8 mouse cellular contexts compared by ENCODE assay signal in genomic region chr19:4332653-4333052, GRCm38 (mm10). TPM values are rescaled to one million over a fixed set of nuclear protein-coding genes. Genes with fewer than 3 reads are reported as not detected.
A peak's percentile ranks its signal among the peaks of the same experiment; 100 is the strongest.
DNase-seq lines count a peak whose midpoint lies in the region; ATAC-seq and TF ChIP-seq lines count a peak whose summit lies in the region.

No protein-coding gene starts in this region.

- H3K9ac ChIP-seq in CH12.LX (ENCODE audit: insufficient read depth, low read depth): peak overlapping the region; percentile 95
- peak overlapping the region; percentile 82 for H3K9ac ChIP-seq in forebrain, embryonic 12.5 days
- peak overlapping the region; percentile 59 for H3K9ac ChIP-seq in hindbrain, embryonic 15.5 days

- intact Hi-C loops in left cerebral cortex, adult 2 months (cut with DNase I): loop anchor here (1.0 kb wide), 1 partner anchor 65 kb away; no protein-coding TSS in a partner anchor

- DNase-seq in CH12.LX (ENCODE audit: extremely low read depth): peak; percentile 87
- DNase-seq in adrenal gland, adult 8-10 months: peak; percentile 52
- DNase-seq in left cerebral cortex, adult 2 months (ENCODE audit: extremely low spot score in 1 of 2, low spot score in 2 of 2): peak; percentile 32 to 49
- DNase-seq in ovary, postnatal 10 days (ENCODE audit: low spot score): no peak

- TF ChIP-seq RAD21 in CH12.LX (IDR thresholded peaks at IDR 0.05; ENCODE audit: low read depth, low read length): no peak

- WGBS in forebrain, embryonic 12.5 days: under 1% methylated on average over 4 of the region's 4 CpGs
- 0% methylated on average over 4 of the region's 4 CpGs for WGBS in hindbrain, embryonic 15.5 days
- 2% methylated on average over 4 of the region's 4 CpGs for WGBS in macrophage (ENCODE audit: missing documents)
- WGBS in small intestine, adult 2 months: 0% methylated on average over 4 of the region's 4 CpGs

- dilution Hi-C loops in CH12.LX (cut with MboI; ENCODE audit: extremely low pct_ligation_motif_present, extremely low pct_unique_long_range_greater_than_20kb, low sequenced_read_pairs): no loop called here

- H3K4me1 ChIP-seq in CH12.LX (ENCODE audit: control insufficient read depth in 1 of 2, insufficient read depth in 2 of 2): peaks cover 0 to 37% of the 10 kb centered on the region in 2 experiments; a peak in 2 of 4 replicates
- H3K4me1 ChIP-seq in forebrain, embryonic 12.5 days: peaks cover 29% of the 10 kb centered on the region
- H3K4me1 ChIP-seq in hindbrain, embryonic 15.5 days (replicated peaks): peaks cover 40% of the 10 kb centered on the region
- H3K4me1 ChIP-seq in small intestine, adult 2 months (ENCODE audit: control insufficient read depth, insufficient read depth, insufficient read length, low read length): peaks cover 6% of the 10 kb centered on the region; the same call in 1 of the 2 replicates

- peak overlapping the region; percentile 84 to 95 (median 85) for H3K4me3 ChIP-seq in CH12.LX (replicated peaks in 1 of 3; ENCODE audit: low read depth in 2 of 3, low read length in 2 of 3, poor library complexity in 1 of 3)
- H3K4me3 ChIP-seq in forebrain, embryonic 12.5 days (replicated peaks): peak overlapping the region; percentile 63
- H3K4me3 ChIP-seq in hindbrain, embryonic 15.5 days: peak overlapping the region; percentile 53
- H3K4me3 ChIP-seq in left cerebral cortex, adult 2 months: peak overlapping the region; percentile 56
- H3K4me3 ChIP-seq in macrophage (ENCODE audit: inconsistent target): peak overlapping the region; percentile 71
- H3K4me3 ChIP-seq in small intestine, adult 2 months (ENCODE audit: low read depth, low read length): peak overlapping the region; percentile 66

- no peak for TF ChIP-seq CTCF in CH12.LX (conservative IDR thresholded peaks at IDR 0.05 in 1 of 2, IDR thresholded peaks at IDR 0.05 in 1 of 2; ENCODE audit: low read depth in 2 of 2, low read length in 2 of 2)
- no peak for TF ChIP-seq CTCF in left cerebral cortex, adult 2 months (IDR thresholded peaks at IDR 0.05)
- TF ChIP-seq CTCF in small intestine, adult 2 months (IDR thresholded peaks at IDR 0.05; ENCODE audit: extremely low read depth, insufficient read length, insufficient replicate concordance, low read depth, low read length): no peak

- peak; percentile 74 for TF ChIP-seq POLR2A in CH12.LX (IDR thresholded peaks at IDR 0.05; ENCODE audit: low read depth, low read length)
- no peak for TF ChIP-seq POLR2A in small intestine, adult 2 months (IDR thresholded peaks at IDR 0.05; ENCODE audit: low read depth, low read length)

- peaks cover 21 to 47% of the 10 kb centered on the region in 2 experiments for H3K36me3 ChIP-seq in CH12.LX (replicated peaks in 1 of 2; ENCODE audit: control insufficient read depth in 1 of 2, insufficient read depth in 1 of 2, low read length in 1 of 2)
- peaks cover 38% of the 10 kb centered on the region for H3K36me3 ChIP-seq in forebrain, embryonic 12.5 days (replicated peaks)
- peaks cover 31% of the 10 kb centered on the region for H3K36me3 ChIP-seq in hindbrain, embryonic 15.5 days
- peaks cover 24% of the 10 kb centered on the region for H3K36me3 ChIP-seq in macrophage (ENCODE audit: inconsistent target)
- H3K36me3 ChIP-seq in small intestine, adult 2 months (ENCODE audit: control insufficient read depth, insufficient read depth, low read length): peaks cover 25% of the 10 kb centered on the region

- H3K9me3 ChIP-seq in CH12.LX (replicated peaks; ENCODE audit: low read length): no peaks in the 10 kb centered on the region
- H3K9me3 ChIP-seq in forebrain, embryonic 12.5 days: no peaks in the 10 kb centered on the region
- H3K9me3 ChIP-seq in hindbrain, embryonic 15.5 days: no peaks in the 10 kb centered on the region

- peak overlapping the region; percentile 89 for H3K27ac ChIP-seq in CH12.LX (ENCODE audit: insufficient read depth, low read depth)
- peak overlapping the region; percentile 93 for H3K27ac ChIP-seq in forebrain, embryonic 12.5 days
- peak overlapping the region; percentile 88 for H3K27ac ChIP-seq in hindbrain, embryonic 15.5 days (replicated peaks)
- peak overlapping the region; percentile 97 for H3K27ac ChIP-seq in left cerebral cortex, adult 2 months
- H3K27ac ChIP-seq in macrophage: peak overlapping the region; percentile 94
- H3K27ac ChIP-seq in small intestine, adult 2 months (ENCODE audit: insufficient read depth, low read depth, low read length): peak overlapping the region; percentile 90

- in situ Hi-C loops in CH12.LX (cut with MboI; ENCODE audit: low pct_ligation_motif_present, low pct_unique_long_range_greater_than_20kb, low sequenced_read_pairs): loop anchor here (10.0 kb wide), 1 partner anchor 52 kb away; no protein-coding TSS in a partner anchor

- ATAC-seq in forebrain, embryonic 12.5 days (ENCODE audit: low FRiP score): peak; percentile 15; the same call in 1 of the 2 replicates
- ATAC-seq in hindbrain, embryonic 15.5 days (ENCODE audit: low FRiP score, low read depth): no peak

- TF ChIP-seq EP300 in CH12.LX (IDR thresholded peaks at IDR 0.05; ENCODE audit: low read length): peak; percentile 66; the same call in 1 of the 2 replicates

- H3K27me3 ChIP-seq in CH12.LX (replicated peaks): no peaks in the 10 kb centered on the region
- H3K27me3 ChIP-seq in forebrain, embryonic 12.5 days: no peaks in the 10 kb centered on the region
- no peaks in the 10 kb centered on the region for H3K27me3 ChIP-seq in hindbrain, embryonic 15.5 days
- H3K27me3 ChIP-seq in small intestine, adult 2 months (ENCODE audit: control insufficient read depth, insufficient read depth, low read length): no peaks in the 10 kb centered on the region

- peak overlapping the region; percentile 73 for H3K4me2 ChIP-seq in CH12.LX (ENCODE audit: insufficient read depth, low read depth, poor library complexity, severe bottlenecking)
- H3K4me2 ChIP-seq in forebrain, embryonic 12.5 days: peak overlapping the region; percentile 87
- H3K4me2 ChIP-seq in hindbrain, embryonic 15.5 days: peak overlapping the region; percentile 78

- H3K79me2 ChIP-seq in CH12.LX (replicated peaks; ENCODE audit: control insufficient read depth, extremely low read depth, insufficient read depth, poor library complexity, severe bottlenecking): peaks cover 38% of the 10 kb centered on the region
- peaks cover 47% of the 10 kb centered on the region for H3K79me2 ChIP-seq in macrophage (ENCODE audit: inconsistent target)

TF ChIP-seq in CH12.LX, 34 proteins besides CTCF, POLR2A, EP300 and RAD21 (continues in another document):
- TF ChIP-seq GABPA (IDR thresholded peaks at IDR 0.05; ENCODE audit: insufficient replicate concordance, low read depth, low read length) (no peak), SIN3A (IDR thresholded peaks at IDR 0.05; ENCODE audit: low read length) (peak; percentile 97), ZMIZ1 (IDR thresholded peaks at IDR 0.05; ENCODE audit: low read depth, low read length) (no peak; the same call in 1 of the 2 replicates), MAZ (IDR thresholded peaks at IDR 0.05; ENCODE audit: low read depth, low read length) (peak; percentile 55; the same call in 1 of the 2 replicates), MAFK (IDR thresholded peaks at IDR 0.05; ENCODE audit: insufficient replicate concordance, low read length) (no peak), NRF1 (IDR thresholded peaks at IDR 0.05; ENCODE audit: low read depth, low read length) (no peak), CHD1 (IDR thresholded peaks at IDR 0.05; ENCODE audit: low read depth, low read length) (peak; percentile 56; the same call in 1 of the 2 replicates), JUN (IDR thresholded peaks at IDR 0.05; ENCODE audit: insufficient read depth, low read depth, low read length) (no peak), ZNF384 (IDR thresholded peaks at IDR 0.05; ENCODE audit: low read depth, low read length) (no peak), E2F4 (IDR thresholded peaks at IDR 0.05; ENCODE audit: insufficient replicate concordance, low read depth, low read length) (0 out of 2 replicates have a peak, but pooled peaks have one; percentile 14), HCFC1 (IDR thresholded peaks at IDR 0.05; ENCODE audit: low read depth, low read length) (peak; percentile 27; the same call in 1 of the 2 replicates), ZC3H11A (IDR thresholded peaks at IDR 0.05; ENCODE audit: low read depth, low read length) (no peak), CHD2 (IDR thresholded peaks at IDR 0.05; ENCODE audit: low read length) (peak; percentile 93), USF2 (conservative IDR thresholded peaks at IDR 0.05; ENCODE audit: low read depth, low read length) (no peak)

RNA-seq across cellular contexts. Expression of gene Grk2, which starts 26.6 kb away (rescaled TPM):
- total RNA-seq in CH12.LX (2012; rRNA removed): 196 and 203 TPM in 2 replicates
- 118 and 119 TPM in 2 replicates for total RNA-seq in CH12.LX (2014; rRNA removed)
- polyA plus RNA-seq in CH12.LX (2012; ENCODE audit: insufficient read length, low read depth): 191 and 193 TPM in 2 replicates
- total RNA-seq in adrenal gland, adult 8-10 months (2022): 10 to 100 TPM; 42.3 to 71.6 (median 53.0) TPM
- polyA plus RNA-seq in forebrain, embryonic 12.5 days (2016; fragmentation: Nextera tagmentation; extraction: Ambion mirVana): 18.7 and 19.0 TPM in 2 replicates
- 25.7 and 31.9 TPM in 2 replicates for polyA plus RNA-seq in hindbrain, embryonic 15.5 days (2015; fragmentation: Nextera tagmentation; extraction: Ambion mirVana)
- 100 to 1,000 TPM; 236 to 248 TPM for total RNA-seq in left cerebral cortex, adult 2 months (2021)
- total RNA-seq in macrophage (2018; cell fraction: chromatin; rRNA removed): 100 to 1,000 TPM in 22 of 26 experiments, 10 to 100 TPM in 4; 41.9 to 659 (median 281) TPM
- 100 to 1,000 TPM; 101 to 237 (median 164) TPM for total RNA-seq in macrophage (2018; cell fraction: cytosol; rRNA removed)
- 100 to 1,000 TPM in 22 of 26 experiments, 10 to 100 TPM in 4; 56.2 to 342 (median 204) TPM for total RNA-seq in macrophage (2018; cell fraction: nucleus; rRNA removed)
- polyA plus RNA-seq in macrophage (2018): 131 to 143 TPM (median 139 TPM) in 3 replicates
- 64.0 and 128 TPM in 2 replicates for polyA plus RNA-seq in small intestine, adult 2 months (2012; rRNA removed)

RNA-seq across cellular contexts. Expression of gene Ankrd13d, which starts 49.7 kb away (rescaled TPM):
- total RNA-seq in CH12.LX (2012; rRNA removed) (53.6 and 55.1 TPM in 2 replicates), CH12.LX (2014; rRNA removed) (3.8 and 5.6 TPM in 2 replicates)
- polyA plus RNA-seq in CH12.LX (2012; ENCODE audit: insufficient read length, low read depth) (13.2 and 17.3 TPM in 2 replicates), macrophage (2018) (3.2 to 8.1 TPM (median 5.6 TPM) in 3 replicates)
- total RNA-seq in adrenal gland, adult 8-10 months (2022): 10 to 100 TPM in 1 of 4 experiments, 1 to 10 TPM in 3; 4.3 to 10.6 (median 6.8) TPM
- 12.6 and 14.2 TPM in 2 replicates for polyA plus RNA-seq in forebrain, embryonic 12.5 days (2016; fragmentation: Nextera tagmentation; extraction: Ambion mirVana)
- 58.3 and 63.4 TPM in 2 replicates for polyA plus RNA-seq in hindbrain, embryonic 15.5 days (2015; fragmentation: Nextera tagmentation; extraction: Ambion mirVana)
- 10 to 100 TPM; 68.7 to 75.0 TPM for total RNA-seq in left cerebral cortex, adult 2 months (2021)
- 10 to 100 TPM in 24 of 26 experiments, 1 to 10 TPM in 2; 4.3 to 65.5 (median 36.8) TPM for total RNA-seq in macrophage (2018; cell fraction: chromatin; rRNA removed)
- total RNA-seq in macrophage (2018; cell fraction: cytosol; rRNA removed): 10 to 100 TPM in 2 of 26 experiments, 1 to 10 TPM in 24; 3.6 to 10.8 (median 7.2) TPM
- 10 to 100 TPM in 20 of 26 experiments, 1 to 10 TPM in 6; 5.6 to 36.3 (median 20.3) TPM for total RNA-seq in macrophage (2018; cell fraction: nucleus; rRNA removed)
- 1.1 and 1.8 TPM in 2 replicates for polyA plus RNA-seq in small intestine, adult 2 months (2012; rRNA removed)
